Mouse (Mus musculus) forebrain, embryonic 13.5 days (tissue): ENCODE measurements around the gene B3gnt9. TPM values are rescaled to one million over a fixed set of nuclear protein-coding genes. Genes with fewer than 3 reads are reported as not detected.
"Not testable (repeated sequence)": the region's sequence is repeated elsewhere in the genome, so short reads cannot be mapped to it uniquely, and the experiment has no call there.

Experiments
- ATAC-seq: fragments of 200-750 bp; cut with Nextera tagmentation; 2 replicates; pipeline ENCODE4 v1.8.0; 2017
- H3K27ac ChIP-seq: fragments of 300-500 bp; sonication (generic); 2 replicates; pipeline ENCODE4 v1.5.1; 2015; ENCODE audit warnings: inconsistent platforms, mild to moderate bottlenecking, moderate library complexity
- H3K27me3 ChIP-seq: fragments of 300-500 bp; sonication (generic); 2 replicates; pipeline ENCODE4 v1.6.1; 2015; ENCODE audit warnings: mild to moderate bottlenecking, inconsistent platforms
- H3K36me3 ChIP-seq: fragments of 300-500 bp; sonication (generic); 2 replicates; pipeline ENCODE4 v1.6.1; 2015; ENCODE audit warnings: mild to moderate bottlenecking, inconsistent platforms; ENCODE audit not compliant: poor library complexity, severe bottlenecking
- H3K4me1 ChIP-seq: fragments of 300-500 bp; sonication (generic); 2 replicates; pipeline ENCODE4 v1.6.1; 2015; ENCODE audit warnings: inconsistent platforms
- H3K4me2 ChIP-seq: fragments of 300-500 bp; sonication (generic); 2 replicates; pipeline ENCODE4 v1.6.1; 2015; ENCODE audit warnings: inconsistent platforms, mild to moderate bottlenecking, moderate library complexity
- H3K4me3 ChIP-seq: fragments of 300-500 bp; sonication (generic); 2 replicates; pipeline ENCODE4 v1.5.1; 2015; ENCODE audit warnings: mild to moderate bottlenecking, inconsistent platforms
- H3K9ac ChIP-seq: fragments of 300-500 bp; sonication (generic); 2 replicates; pipeline ENCODE4 v1.6.1; 2015; ENCODE audit warnings: mild to moderate bottlenecking, inconsistent platforms
- H3K9me3 ChIP-seq: fragments of 300-500 bp; sonication (generic); replicated peaks from 2 replicates; pipeline ENCODE4 v1.6.1; 2016; ENCODE audit warnings: inconsistent platforms
- WGBS: fragments of 180-500 bp; shearing (Covaris S2); methylation state at CpG from one replicate; pipeline ENCODE4 v1.1.7; 2015; 5-methylcytosine and 5-hydroxymethylcytosine counted together
- polyA plus RNA-seq: library from polyadenylated mRNA; unstranded; fragments of >200 nt; fragmentation: Nextera tagmentation; extraction: Ambion mirVana; gene quantifications from 2 replicates; pipeline ENCODE4 v1.2.1, GENCODE M21; 2015

The B3gnt9 gene
- polyA plus RNA-seq, 1 experiment from 2014 or later: 2.4 TPM

GRCm38 (mm10) chr8:105291802-105292201 lies 36.8 kb upstream of the B3gnt9 start:
- not testable (repeated sequence) for H3K9me3 ChIP-seq, H3K9ac ChIP-seq, H3K4me2 ChIP-seq, H3K4me3 ChIP-seq, H3K27ac ChIP-seq, ATAC-seq, H3K36me3 ChIP-seq
- Histone ChIP-seq H3K4me1 (peaks cover 40% of the 10 kb centered on the region), H3K27me3 (peaks cover 11% of the 10 kb centered on the region)
- WGBS: 70% methylated on average over 3 of the region's 3 CpGs

- 88% methylated on average over 8 of the region's 8 CpGs for whole genome bisulfite sequencing
- H3K27me3 ChIP-seq: peaks cover 11% of the 10 kb centered on the region
- not testable (repeated sequence) for H3K9ac ChIP-seq, ATAC-seq, H3K27ac ChIP-seq, H3K9me3 ChIP-seq, H3K4me3 ChIP-seq, H3K36me3 ChIP-seq
- peaks cover 42% of the 10 kb centered on the region for H3K4me1 ChIP-seq
- peak overlapping the region; percentile 70; the same call in 1 of the 2 replicates for H3K4me2 ChIP-seq
These were observed 36.4 kb upstream of the B3gnt9 start for GRCm38 (mm10) chr8:105291364-105291763.

DNA sequence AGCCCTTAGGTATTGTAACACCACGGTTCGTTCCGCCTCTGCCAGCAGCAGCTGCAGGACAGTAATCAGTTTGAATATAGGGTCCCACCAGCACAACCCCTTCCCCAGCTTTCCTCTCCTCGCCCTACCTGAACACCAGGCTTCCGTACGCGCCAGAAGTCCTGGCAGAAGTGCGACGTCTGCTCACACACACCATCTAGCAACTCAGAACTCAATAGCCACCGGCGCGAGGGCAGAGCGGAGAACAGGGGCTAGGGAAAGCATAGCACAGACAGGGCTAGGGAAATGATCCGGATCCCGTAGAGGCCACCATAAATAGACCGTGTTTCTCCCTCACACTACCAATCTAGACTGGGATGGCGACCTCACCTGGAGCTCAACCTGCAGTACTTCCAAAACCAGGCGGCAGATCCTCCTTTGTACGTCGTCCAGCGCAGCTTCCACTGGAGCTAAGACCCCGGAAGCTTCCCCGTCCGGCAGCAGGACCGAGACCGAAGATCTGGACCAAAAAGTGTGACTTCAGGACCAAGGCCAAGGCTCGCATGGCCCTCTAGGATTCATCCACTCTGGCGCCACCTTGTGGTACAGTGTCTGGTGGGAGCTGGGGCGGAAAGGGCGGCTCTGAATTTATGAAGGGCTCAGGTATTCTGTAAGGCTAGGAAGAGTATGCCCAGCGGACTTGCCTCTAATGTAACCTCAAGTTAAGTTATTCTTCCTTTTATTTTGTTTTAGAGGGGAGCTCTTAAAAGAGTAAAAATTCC lies 35.8 kb upstream of the B3gnt9 start:
- ATAC-seq: no peak
- Histone ChIP-seq H3K27ac (no peak overlapping the region), H3K9me3 (no peaks in the 10 kb centered on the region), H3K27me3 (peaks cover 11% of the 10 kb centered on the region), H3K36me3 (peaks cover under 1% of the 10 kb centered on the region; the same call in 1 of the 2 replicates), H3K4me2 (peak overlapping the region; percentile 70), H3K9ac (0 out of 2 replicates have a peak overlapping the region, but pooled peaks have one; percentile 65), H3K4me1 (peaks cover 48% of the 10 kb centered on the region), H3K4me3 (peak overlapping the region; percentile 50)
- WGBS: 5% methylated on average over 31 of the region's 31 CpGs

- ATAC-seq: peak; percentile 39
- H3K4me1 ChIP-seq: peaks cover 52% of the 10 kb centered on the region
- H3K36me3 ChIP-seq: peaks cover 8% of the 10 kb centered on the region
- WGBS: 1% methylated on average over 43 of the region's 43 CpGs
- H3K27me3 ChIP-seq: peaks cover 11% of the 10 kb centered on the region
- H3K9me3 ChIP-seq: no peaks in the 10 kb centered on the region
- H3K4me2 ChIP-seq: peak within 1 kb of the TSS; percentile 70
- peak within 1 kb of the TSS; percentile 84 for H3K27ac ChIP-seq
- H3K4me3 ChIP-seq: peak within 1 kb of the TSS; percentile 50
- peak within 1 kb of the TSS; percentile 65 for H3K9ac ChIP-seq
These were observed 35.0 kb upstream of the B3gnt9 start, which contains the start of gene 4931428F04Rik for GRCm38 (mm10) chr8:105289805-105290460. Gene 4931428F04Rik (minus strand): TSS chr8:105289864.

GRCm38 (mm10) chr8:105288958-105289732 lies 34.2 kb upstream of the B3gnt9 start:
- Histone ChIP-seq H3K9me3 (no peaks in the 10 kb centered on the region), H3K4me3 (peak overlapping the region; percentile 50), H3K9ac (peak overlapping the region; percentile 65), H3K4me1 (peaks cover 52% of the 10 kb centered on the region), H3K36me3 (peaks cover 14% of the 10 kb centered on the region), H3K4me2 (peak overlapping the region; percentile 70), H3K27ac (peak overlapping the region; percentile 84), H3K27me3 (peaks cover 11% of the 10 kb centered on the region)
- ATAC-seq: peak; percentile 91
- under 1% methylated on average over 53 of the region's 53 CpGs for WGBS

DNA sequence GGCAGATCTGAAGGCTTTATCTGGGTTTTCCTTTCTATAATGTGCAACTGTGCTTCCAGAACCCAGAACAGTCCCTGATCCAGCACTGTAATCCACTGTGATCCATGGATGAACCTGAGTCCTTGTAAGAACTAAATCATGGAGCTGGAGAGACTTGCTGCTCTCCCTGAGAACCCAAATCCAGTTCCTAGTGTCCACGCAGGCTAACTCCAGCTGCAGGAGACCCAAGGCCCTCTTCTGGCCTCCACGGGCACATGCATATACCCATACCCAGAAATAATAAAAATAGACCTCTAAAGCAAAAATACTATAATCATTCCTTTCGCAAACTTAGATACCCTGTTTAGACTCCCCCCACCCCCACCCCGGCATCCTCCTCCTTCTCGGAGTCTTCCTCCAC lies 33.3 kb upstream of the B3gnt9 start:
- ATAC-seq: no peak
- Histone ChIP-seq H3K4me3 (peak overlapping the region; percentile 50), H3K4me1 (peaks cover 52% of the 10 kb centered on the region), H3K27ac (no peak overlapping the region), H3K4me2 (peak overlapping the region; percentile 70), H3K36me3 (peaks cover 21% of the 10 kb centered on the region), H3K27me3 (peaks cover 11% of the 10 kb centered on the region), H3K9ac (peak overlapping the region; percentile 41; the same call in 1 of the 2 replicates), H3K9me3 (no peaks in the 10 kb centered on the region)
- WGBS: 89% methylated on average over 5 of the region's 5 CpGs

DNA sequence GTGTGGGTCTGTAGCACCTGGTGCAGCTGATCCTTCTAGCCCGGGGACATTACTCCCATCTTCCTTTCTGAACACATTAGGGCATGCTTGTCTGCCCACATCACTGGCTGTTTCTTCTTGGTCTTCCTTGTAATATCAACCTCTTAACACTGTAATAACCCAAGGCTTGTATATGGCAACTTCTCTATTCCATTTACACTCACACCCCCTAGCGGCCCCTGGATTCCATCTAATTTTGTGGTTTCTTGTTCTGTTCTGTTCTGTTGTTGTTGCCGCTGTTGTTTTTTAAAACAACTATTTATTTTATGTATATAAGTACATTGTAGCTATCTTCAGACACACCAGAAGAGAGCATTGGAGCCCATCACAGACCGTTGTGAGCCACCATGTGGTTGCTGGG lies 32.0 kb upstream of the B3gnt9 start:
- Histone ChIP-seq H3K4me1 (peaks cover 52% of the 10 kb centered on the region), H3K27ac (no peak overlapping the region), H3K9ac (peak overlapping the region; percentile 10; the same call in 1 of the 2 replicates), H3K36me3 (peaks cover 35% of the 10 kb centered on the region), H3K4me3 (no peak overlapping the region), H3K27me3 (peaks cover 11% of the 10 kb centered on the region), H3K4me2 (peak overlapping the region; percentile 70), H3K9me3 (no peaks in the 10 kb centered on the region)
- ATAC-seq: no peak
- 85% methylated on average over 4 of the region's 4 CpGs for WGBS

DNA sequence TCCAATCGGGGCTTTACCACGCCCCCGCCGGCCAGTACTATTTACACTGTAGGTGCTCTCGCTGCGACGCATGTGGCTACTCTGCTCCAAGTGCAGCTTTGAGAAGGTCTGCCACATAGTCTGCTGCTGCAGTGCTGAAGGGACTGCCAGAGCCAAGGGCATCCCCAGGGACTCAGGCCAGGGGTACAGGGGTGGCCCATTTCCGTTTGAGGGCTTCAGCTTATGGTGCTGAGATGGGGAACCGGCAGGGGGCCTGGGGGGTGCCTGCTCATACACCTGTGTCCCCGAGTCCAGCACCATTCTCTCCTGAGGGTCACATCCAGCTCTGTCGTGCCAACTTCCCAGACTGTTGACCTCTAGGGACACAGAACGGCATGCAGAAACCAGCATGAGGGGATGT lies 30.6 kb upstream of the B3gnt9 start:
- no peak overlapping the region for H3K9ac ChIP-seq
- 47% methylated on average over 12 of the region's 12 CpGs for WGBS
- no peak overlapping the region for H3K4me2 ChIP-seq
- H3K27ac ChIP-seq: no peak overlapping the region
- peaks cover 8% of the 10 kb centered on the region for H3K27me3 ChIP-seq
- no peak for ATAC-seq
- no peaks in the 10 kb centered on the region for H3K9me3 ChIP-seq
- H3K4me1 ChIP-seq: peaks cover 45% of the 10 kb centered on the region
- no peak overlapping the region for H3K4me3 ChIP-seq
- H3K36me3 ChIP-seq: peaks cover 42% of the 10 kb centered on the region

GRCm38 (mm10) chr8:105283074-105283473 lies 28.1 kb upstream of the B3gnt9 start:
- Histone ChIP-seq H3K9ac (no peak overlapping the region), H3K4me2 (no peak overlapping the region), H3K9me3 (no peaks in the 10 kb centered on the region), H3K27me3 (peaks cover 26% of the 10 kb centered on the region), H3K36me3 (peaks cover 49% of the 10 kb centered on the region), H3K4me3 (no peak overlapping the region), H3K27ac (no peak overlapping the region), H3K4me1 (peaks cover 38% of the 10 kb centered on the region)
- ATAC-seq: 0 out of 2 replicates have a peak, but pooled peaks have one; percentile 14
- WGBS: 22% methylated on average over 23 of the region's 23 CpGs

GRCm38 (mm10) chr8:105282239-105282638 lies 27.3 kb upstream of the B3gnt9 start:
- H3K9me3 ChIP-seq: no peaks in the 10 kb centered on the region
- H3K4me2 ChIP-seq: no peak overlapping the region
- peaks cover 34% of the 10 kb centered on the region for H3K27me3 ChIP-seq
- H3K4me1 ChIP-seq: peaks cover 30% of the 10 kb centered on the region
- no peak overlapping the region for H3K27ac ChIP-seq
- no peak for ATAC-seq
- H3K4me3 ChIP-seq: no peak overlapping the region
- no peak overlapping the region for H3K9ac ChIP-seq
- H3K36me3 ChIP-seq: peaks cover 49% of the 10 kb centered on the region
- 95% methylated on average over 4 of the region's 4 CpGs for whole genome bisulfite sequencing

- no peak for ATAC-seq
- H3K9me3 ChIP-seq: no peaks in the 10 kb centered on the region
- H3K9ac ChIP-seq: no peak overlapping the region
- H3K4me3 ChIP-seq: no peak overlapping the region
- no peak overlapping the region for H3K4me2 ChIP-seq
- WGBS: 89% methylated on average over 12 of the region's 12 CpGs
- H3K4me1 ChIP-seq: peaks cover 29% of the 10 kb centered on the region
- H3K27ac ChIP-seq: no peak overlapping the region
- H3K36me3 ChIP-seq: peaks cover 49% of the 10 kb centered on the region
- peaks cover 38% of the 10 kb centered on the region for H3K27me3 ChIP-seq
These were observed 26.9 kb upstream of the B3gnt9 start for GRCm38 (mm10) chr8:105281821-105282220.
